Mouse (Mus musculus) embryonic facial prominence, embryonic 10.5 days (tissue): ENCODE measurements around the gene Cyb5r3. TPM values are rescaled to one million over a fixed set of nuclear protein-coding genes. Genes with fewer than 3 reads are reported as not detected.

ENCODE experiments used
- DNase-seq: peaks from one replicate; pipeline ENCODE4 v3.0.0-alpha.2; 2017; ENCODE audit warnings: low spot score
- H3K27ac ChIP-seq: fragments of 300-500 bp; sonication (generic); replicated peaks from 2 replicates; pipeline ENCODE4 v1.5.1; 2016; ENCODE audit warnings: mild to moderate bottlenecking
- H3K27me3 ChIP-seq: fragments of 300-500 bp; sonication (generic); replicated peaks from 2 replicates; pipeline ENCODE4 v1.6.1; 2016; ENCODE audit warnings: low read depth, mild to moderate bottlenecking; ENCODE audit not compliant: poor library complexity, severe bottlenecking
- H3K36me3 ChIP-seq: fragments of 300-500 bp; sonication (generic); replicated peaks from 2 replicates; pipeline ENCODE4 v1.6.1; 2016; ENCODE audit warnings: mild to moderate bottlenecking, moderate library complexity
- H3K4me1 ChIP-seq: fragments of 300-500 bp; sonication (generic); 2 replicates; pipeline ENCODE4 v1.6.1; 2016
- H3K4me3 ChIP-seq: fragments of 300-500 bp; sonication (generic); 2 replicates; pipeline ENCODE4 v1.5.1; 2016; ENCODE audit warnings: mild to moderate bottlenecking, moderate library complexity
- H3K9me3 ChIP-seq: fragments of 300-500 bp; sonication (generic); 2 replicates; pipeline ENCODE4 v1.6.1; 2016; ENCODE audit warnings: mild to moderate bottlenecking
- WGBS: fragments of 180-500 bp; shearing (Covaris S2); methylation state at CpG from one replicate; pipeline ENCODE4 v1.1.7; 2016; 5-methylcytosine and 5-hydroxymethylcytosine counted together
- polyA plus RNA-seq: library from polyadenylated mRNA; unstranded; fragments of >200 nt; fragmentation: Nextera tagmentation; extraction: Ambion mirVana; gene quantifications from 2 replicates; pipeline ENCODE4 v1.2.1, GENCODE M21; 2016

The Cyb5r3 gene
- polyA plus RNA-seq, result 194 and 204 TPM in 2 replicates

- 39% methylated on average over 28 of the region's 28 CpGs for WGBS
- Histone ChIP-seq H3K4me1 (peaks cover 46% of the 10 kb centered on the region), H3K27me3 (no peaks in the 10 kb centered on the region), H3K4me3 (peak within 1 kb of the TSS; percentile 93), H3K27ac (peak within 1 kb of the TSS; percentile 92), H3K36me3 (no peaks in the 10 kb centered on the region), H3K9me3 (no peaks in the 10 kb centered on the region)
- DNase-seq, result no peak
Observed at GRCm38 (mm10) chr15:83172492-83173429, at the start of gene Cyb5r3. Gene Cyb5r3, minus strand, starts transcription at chr15:83172592.

DNA sequence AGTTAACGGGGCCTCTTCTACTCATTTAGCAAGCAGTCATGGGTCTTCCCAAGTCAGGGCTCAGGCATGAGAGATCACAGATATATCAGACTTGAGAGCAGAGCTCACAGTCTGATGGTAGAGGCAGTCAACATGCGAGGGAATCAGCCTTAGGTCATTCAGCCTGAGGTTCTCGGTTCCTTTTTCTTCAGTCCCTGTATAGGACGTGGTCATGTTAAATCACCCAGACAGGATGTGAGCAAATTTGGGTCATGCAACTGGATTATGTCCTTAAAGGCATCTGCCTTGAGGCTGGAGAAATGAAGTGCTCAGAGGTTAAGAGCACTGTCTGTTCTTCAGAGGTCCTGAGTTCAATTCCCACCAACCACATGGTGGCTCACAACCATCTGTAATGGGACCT is 49.3 kb upstream of the Cyb5r3 start:
- H3K4me1 ChIP-seq, result peaks cover 28% of the 10 kb centered on the region

GRCm38 (mm10) chr15:83220368-83221013 is 48.1 kb upstream of the Cyb5r3 start:
- Histone ChIP-seq H3K9me3 (no peaks in the 10 kb centered on the region), H3K27ac (peak overlapping the region; percentile 63), H3K4me1 (peaks cover 40% of the 10 kb centered on the region), H3K4me3 (no peak overlapping the region), H3K36me3 (no peaks in the 10 kb centered on the region), H3K27me3 (no peaks in the 10 kb centered on the region)
- DNase-seq, result no peak
- 51% methylated on average over 9 of the region's 9 CpGs for WGBS

More for the DNA sequence above, 49.3 kb upstream of the Cyb5r3 start:
- Histone ChIP-seq H3K36me3 (no peaks in the 10 kb centered on the region), H3K4me3 (no peak overlapping the region), H3K27me3 (no peaks in the 10 kb centered on the region), H3K9me3 (no peaks in the 10 kb centered on the region), H3K27ac (no peak overlapping the region)
- 86% methylated on average over 4 of the region's 4 CpGs for WGBS
- DNase-seq, result no peak

DNA sequence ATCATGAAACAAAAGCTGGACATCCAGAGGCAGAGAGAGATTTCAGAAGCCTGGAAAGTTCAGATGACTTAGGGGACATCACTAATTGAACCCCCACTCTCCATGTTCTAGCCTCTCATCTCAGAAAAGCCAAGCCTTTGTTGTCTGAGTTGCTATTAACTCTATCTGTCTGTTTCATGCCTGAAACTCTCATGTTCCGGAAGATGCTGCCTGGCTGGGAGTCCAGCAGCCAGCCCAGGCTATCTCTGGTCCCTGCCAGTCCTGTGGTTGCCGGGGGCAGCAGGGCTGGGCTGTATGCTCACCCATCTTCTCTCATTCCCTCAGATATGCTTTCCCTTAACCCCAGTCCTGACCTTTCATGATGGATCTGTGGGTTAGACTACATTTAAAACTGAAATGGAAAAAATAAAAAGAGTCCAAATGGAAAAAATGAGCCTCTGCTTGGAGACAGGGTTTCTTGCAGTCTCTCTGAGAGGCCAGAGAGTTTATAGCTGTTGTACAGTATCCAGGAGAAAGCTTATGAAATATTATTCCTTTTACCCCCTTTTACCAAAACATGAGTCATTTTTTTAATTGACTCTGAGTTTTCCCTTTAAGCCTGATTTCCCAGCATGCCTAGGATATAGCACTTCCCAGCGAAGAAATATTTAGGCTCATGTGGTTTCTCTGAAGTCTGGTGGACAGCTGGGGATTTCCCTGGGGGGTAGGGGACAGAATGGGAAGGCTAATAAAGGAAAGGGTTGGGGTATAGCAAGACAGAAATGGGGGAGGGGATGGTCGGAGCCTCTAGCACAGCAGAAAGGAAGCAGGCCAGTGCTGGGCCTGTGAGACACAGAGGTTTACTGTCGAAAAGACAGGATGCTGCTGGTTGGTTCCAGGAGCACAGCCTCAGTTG is 43.2 kb upstream of the Cyb5r3 start:
- 37% methylated on average over 5 of the region's 5 CpGs for WGBS
- Histone ChIP-seq H3K27me3 (0 out of 2 replicates have a peak, but pooled peaks cover 7% of the 10 kb centered on the region), H3K27ac (peak overlapping the region; percentile 69), H3K36me3 (no peaks in the 10 kb centered on the region), H3K9me3 (no peaks in the 10 kb centered on the region), H3K4me1 (peaks cover 15% of the 10 kb centered on the region), H3K4me3 (no peak overlapping the region)
- DNase-seq, result peak; percentile 56

GRCm38 (mm10) chr15:83210229-83210628 is 37.8 kb upstream of the Cyb5r3 start:
- DNase-seq, result peak; percentile 62
- Histone ChIP-seq H3K27me3 (peaks cover 16% of the 10 kb centered on the region; the same call in 1 of the 2 replicates), H3K36me3 (no peaks in the 10 kb centered on the region), H3K27ac (0 out of 2 replicates have a peak overlapping the region, but pooled peaks have one; percentile 4), H3K9me3 (no peaks in the 10 kb centered on the region), H3K4me1 (peaks cover 26% of the 10 kb centered on the region), H3K4me3 (peak overlapping the region; percentile 49)
- 20% methylated on average over 11 of the region's 11 CpGs for WGBS

DNA sequence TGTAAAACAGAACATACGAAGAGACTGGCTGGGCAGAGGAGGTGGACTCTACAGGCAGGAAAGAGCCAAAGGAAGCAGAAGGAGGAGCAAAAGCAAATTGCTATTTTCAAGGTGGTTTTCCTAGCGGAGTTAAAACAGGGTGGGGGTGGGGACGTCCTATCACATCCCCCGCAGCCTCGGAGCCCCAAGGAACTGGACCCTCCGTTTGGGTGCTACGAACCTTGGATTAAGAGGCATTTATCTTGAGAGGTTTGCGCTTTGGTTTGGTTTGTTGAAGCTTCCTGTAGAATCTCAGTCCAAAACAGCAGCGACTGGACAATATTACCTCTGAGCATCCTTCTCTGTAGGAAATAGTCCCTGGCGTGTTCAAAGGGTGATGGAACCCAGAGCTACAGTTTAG is 37.3 kb upstream of the Cyb5r3 start:
- Histone ChIP-seq H3K4me3 (peak overlapping the region; percentile 49), H3K27me3 (peaks cover 16% of the 10 kb centered on the region; the same call in 1 of the 2 replicates), H3K36me3 (no peaks in the 10 kb centered on the region), H3K9me3 (no peaks in the 10 kb centered on the region), H3K27ac (no peak overlapping the region), H3K4me1 (peaks cover 26% of the 10 kb centered on the region)
- no peak for DNase-seq
- 13% methylated on average over 10 of the region's 10 CpGs for WGBS

DNA sequence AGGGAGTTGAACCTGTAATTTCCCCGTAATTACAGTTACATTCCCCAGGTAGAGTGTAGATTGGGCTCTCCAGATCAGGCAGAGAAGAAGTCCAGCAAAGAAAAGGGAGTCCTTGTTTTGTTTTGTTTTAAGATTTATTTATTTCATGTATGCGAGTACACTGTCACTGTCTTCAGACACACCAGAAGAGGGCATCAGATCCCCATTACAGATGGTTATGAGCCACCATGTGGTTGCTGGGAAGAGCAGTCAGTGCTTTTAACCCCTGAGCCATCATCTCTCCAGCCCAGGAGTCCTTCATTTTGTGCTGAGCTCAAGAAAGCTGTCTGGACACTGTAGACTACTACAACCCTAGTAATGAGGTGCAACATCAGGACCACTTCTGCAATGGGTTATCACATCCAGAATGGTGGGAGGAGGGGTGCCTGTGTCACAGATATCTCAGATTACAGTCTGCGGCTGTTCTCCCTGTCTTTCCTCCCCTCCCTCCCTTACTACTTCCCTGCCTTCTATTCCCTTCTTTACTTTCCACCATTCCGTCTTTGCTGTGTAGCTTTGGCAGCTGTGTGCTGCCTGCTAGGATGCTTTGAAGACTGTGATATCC is 36.8 kb upstream of the Cyb5r3 start:
- Histone ChIP-seq H3K27ac (no peak overlapping the region), H3K9me3 (no peaks in the 10 kb centered on the region), H3K36me3 (no peaks in the 10 kb centered on the region), H3K4me1 (peaks cover 31% of the 10 kb centered on the region), H3K27me3 (peaks cover 19% of the 10 kb centered on the region; the same call in 1 of the 2 replicates), H3K4me3 (peak overlapping the region; percentile 49)
- DNase-seq, result peak; percentile 42
- WGBS, result 39% methylated on average over 4 of the region's 4 CpGs

GRCm38 (mm10) chr15:83204731-83205451 is 32.5 kb upstream of the Cyb5r3 start:
- H3K36me3 ChIP-seq, result no peaks in the 10 kb centered on the region
- H3K4me3 ChIP-seq, result peak overlapping the region; percentile 36
- H3K4me1 ChIP-seq, result peaks cover 31% of the 10 kb centered on the region
- peaks cover 11% of the 10 kb centered on the region; the same call in 1 of the 2 replicates for H3K27me3 ChIP-seq
- peak overlapping the region; percentile 19; the same call in 1 of the 2 replicates for H3K27ac ChIP-seq
- peak; percentile 42 for DNase-seq
- H3K9me3 ChIP-seq, result no peaks in the 10 kb centered on the region
- WGBS, result 34% methylated on average over 10 of the region's 10 CpGs

DNA sequence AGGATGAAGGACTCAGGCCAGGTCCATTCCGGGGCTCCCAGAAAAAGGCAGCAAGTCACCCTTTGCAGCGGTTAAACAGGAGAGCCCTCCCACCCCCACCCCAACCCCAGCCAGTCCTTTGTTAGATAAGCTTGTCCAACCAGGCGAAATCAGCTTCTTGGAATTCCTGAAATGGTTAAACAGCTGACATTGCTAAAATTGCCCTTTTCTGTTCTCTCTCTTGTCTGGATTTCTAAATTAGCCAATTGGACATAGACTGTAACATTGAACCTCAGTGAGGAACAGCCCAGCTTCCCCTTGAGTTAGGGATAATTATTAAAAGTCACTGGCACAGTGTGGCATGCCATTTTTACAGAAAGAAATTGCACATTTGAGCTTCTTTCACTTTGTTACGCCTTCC is 30.0 kb upstream of the Cyb5r3 start:
- Histone ChIP-seq H3K4me1 (peaks cover 18% of the 10 kb centered on the region), H3K36me3 (no peaks in the 10 kb centered on the region), H3K4me3 (no peak overlapping the region), H3K27ac (no peak overlapping the region), H3K9me3 (no peaks in the 10 kb centered on the region), H3K27me3 (0 out of 2 replicates have a peak, but pooled peaks cover 3% of the 10 kb centered on the region)
- DNase-seq, result no peak
- 76% methylated on average over 4 of the region's 4 CpGs for WGBS

GRCm38 (mm10) chr15:83193413-83193812 is 21.0 kb upstream of the Cyb5r3 start:
- Histone ChIP-seq H3K36me3 (no peaks in the 10 kb centered on the region), H3K27ac (no peak overlapping the region), H3K27me3 (no peaks in the 10 kb centered on the region), H3K4me1 (no peaks in the 10 kb centered on the region), H3K9me3 (no peaks in the 10 kb centered on the region; the same call in 1 of the 2 replicates), H3K4me3 (no peak overlapping the region)
- 89% methylated on average over 4 of the region's 4 CpGs for WGBS
- DNase-seq, result no peak

DNA sequence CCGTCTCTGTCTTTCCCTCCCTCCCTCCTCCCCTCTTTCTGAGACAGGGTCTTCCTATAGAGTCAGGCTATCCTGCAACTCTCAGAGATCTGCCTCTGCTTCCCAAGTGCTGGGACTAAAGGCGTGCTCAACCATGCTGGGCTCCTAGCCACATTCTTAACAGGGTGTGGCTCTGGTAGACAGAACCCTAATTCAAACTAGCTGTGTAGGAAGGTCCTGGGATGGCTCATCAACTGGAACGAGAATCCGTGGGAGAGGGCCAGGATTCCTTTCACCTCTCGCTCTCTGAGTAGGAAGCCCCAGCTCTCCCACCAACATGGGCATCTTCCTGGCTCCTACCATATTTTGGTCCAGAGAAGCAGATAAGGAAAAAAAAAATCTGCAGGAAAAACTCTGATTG is 10.0 kb upstream of the Cyb5r3 start:
- H3K4me3 ChIP-seq, result no peak overlapping the region
- no peak for DNase-seq
- no peaks in the 10 kb centered on the region for H3K36me3 ChIP-seq
- no peaks in the 10 kb centered on the region for H3K9me3 ChIP-seq
- 80% methylated on average over 5 of the region's 5 CpGs for WGBS
- H3K27me3 ChIP-seq, result no peaks in the 10 kb centered on the region
- no peak overlapping the region for H3K27ac ChIP-seq
- peaks cover 7% of the 10 kb centered on the region; the same call in 1 of the 2 replicates for H3K4me1 ChIP-seq
